Mouse (Mus musculus): ENCODE measurements at regions not wholly inside any gene's neighbourhood (a gene's known extent, or its start where the extent isn't known, plus 50 kb on each side); places are given as distances from the start of the nearest gene placed in this dataset.

DNA sequence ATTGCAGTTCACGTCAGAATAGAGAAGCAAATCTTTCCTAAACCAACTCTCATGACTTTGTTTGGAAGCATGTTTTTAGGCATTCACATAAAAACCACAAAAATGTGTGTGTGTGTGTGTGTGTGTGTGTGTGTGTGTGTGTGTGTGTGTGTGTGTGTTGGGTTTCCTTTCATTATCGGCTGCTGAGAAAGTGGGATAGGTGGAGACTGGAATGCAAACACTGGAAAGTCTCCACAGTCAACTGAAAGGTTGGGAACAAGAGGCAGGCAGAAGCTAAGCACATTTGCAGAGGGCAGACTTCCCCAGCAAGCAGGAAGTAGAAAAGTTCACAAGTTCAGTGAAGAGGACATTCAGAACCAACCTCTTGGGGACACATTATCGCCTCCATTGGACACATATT lies 176.5 kb downstream of the Tmsb4x start:
- 64% methylated on average over 3 of the region's 3 CpGs for WGBS
- ATAC-seq (no peak), DNase-seq (ENCODE audit: low spot score) (no peak)
- Histone ChIP-seq H3K4me1 (ENCODE audit: control insufficient read depth, insufficient read depth, low read length) (no peaks in the 10 kb centered on the region), H3K9ac (ENCODE audit: low read length) (no peak overlapping the region), H3K27ac (ENCODE audit: low read depth, low read length) (no peak overlapping the region), H3K9me3 (replicated peaks; ENCODE audit: control insufficient read depth, low read length) (no peaks in the 10 kb centered on the region), H3K36me3 (ENCODE audit: control insufficient read depth, insufficient read depth, low read length) (no peaks in the 10 kb centered on the region), H3K27me3 (replicated peaks; ENCODE audit: control insufficient read depth, insufficient read depth, low read length) (no peaks in the 10 kb centered on the region), H3K4me3 (ENCODE audit: low read depth, low read length) (no peak overlapping the region), H3K4me2 (ENCODE audit: low read length) (no peak overlapping the region)

DNA sequence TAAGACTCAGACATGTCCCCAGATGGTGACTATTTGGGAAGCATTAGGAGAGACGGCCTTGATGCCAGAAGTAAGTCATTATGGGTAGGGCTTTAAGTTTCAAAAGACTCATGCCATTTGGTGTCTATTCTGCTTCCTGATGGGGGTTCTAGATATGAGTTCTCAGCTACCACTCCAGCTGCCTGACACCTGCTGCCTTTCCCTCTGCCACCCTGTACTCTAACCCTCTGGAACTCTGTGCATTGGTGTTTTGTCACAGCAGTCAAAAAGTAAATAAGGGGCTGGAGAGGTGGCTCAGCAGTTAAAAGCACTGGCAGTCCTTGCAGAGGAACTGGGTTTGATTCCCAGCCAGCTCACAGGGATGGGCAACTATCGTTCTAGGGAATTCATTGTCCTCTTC lies 177.6 kb downstream of the Tmsb4x start:
- H3K27me3 ChIP-seq (replicated peaks; ENCODE audit: control insufficient read depth, insufficient read depth, low read length) = no peaks in the 10 kb centered on the region
- H3K9me3 ChIP-seq (replicated peaks; ENCODE audit: control insufficient read depth, low read length) = no peaks in the 10 kb centered on the region
- no peak overlapping the region for H3K27ac ChIP-seq (ENCODE audit: low read depth, low read length)
- no peak overlapping the region for H3K4me2 ChIP-seq (ENCODE audit: low read length)
- no peaks in the 10 kb centered on the region for H3K36me3 ChIP-seq (ENCODE audit: control insufficient read depth, insufficient read depth, low read length)
- H3K4me3 ChIP-seq (ENCODE audit: low read depth, low read length) = no peak overlapping the region
- no peaks in the 10 kb centered on the region for H3K4me1 ChIP-seq (ENCODE audit: control insufficient read depth, insufficient read depth, low read length)
- no peak for ATAC-seq
- no peak for DNase-seq (ENCODE audit: low spot score)
- no peak overlapping the region for H3K9ac ChIP-seq (ENCODE audit: low read length)
- WGBS = 88% methylated on average over 2 of the region's 2 CpGs

DNA sequence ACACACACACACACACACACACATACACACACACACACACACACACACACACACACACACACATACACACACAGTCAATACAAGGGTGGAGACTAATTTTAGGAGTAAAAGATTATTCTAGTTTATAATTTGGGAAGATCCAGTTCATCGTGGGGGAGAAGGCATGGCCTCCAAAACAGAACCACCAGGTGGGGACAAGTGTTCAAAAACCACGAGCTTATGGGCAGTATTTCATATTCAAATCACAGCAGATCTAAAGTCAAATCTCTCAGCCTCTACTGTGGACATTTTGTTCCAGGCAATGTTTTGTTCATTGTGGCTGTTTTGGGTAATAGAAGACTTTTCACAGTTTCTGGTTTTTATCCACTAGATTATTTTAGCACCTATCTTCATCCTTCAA lies 193.5 kb downstream of the Tmsb4x start:
- 76% methylated on average over 2 of the region's 2 CpGs for WGBS
- no peaks in the 10 kb centered on the region for H3K36me3 ChIP-seq (ENCODE audit: control insufficient read depth, insufficient read depth, low read length)
- no peak overlapping the region for H3K4me3 ChIP-seq (ENCODE audit: low read depth, low read length)
- H3K27me3 ChIP-seq (replicated peaks; ENCODE audit: control insufficient read depth, insufficient read depth, low read length) = no peaks in the 10 kb centered on the region
- H3K9ac ChIP-seq (ENCODE audit: low read length) = no peak overlapping the region
- no peak overlapping the region for H3K27ac ChIP-seq (ENCODE audit: low read depth, low read length)
- H3K9me3 ChIP-seq (replicated peaks; ENCODE audit: control insufficient read depth, low read length) = no peaks in the 10 kb centered on the region
- H3K4me1 ChIP-seq (ENCODE audit: control insufficient read depth, insufficient read depth, low read length) = no peaks in the 10 kb centered on the region
- DNase-seq (ENCODE audit: low spot score) = no peak
- no peak for ATAC-seq
- H3K4me2 ChIP-seq (ENCODE audit: low read length) = no peak overlapping the region

DNA sequence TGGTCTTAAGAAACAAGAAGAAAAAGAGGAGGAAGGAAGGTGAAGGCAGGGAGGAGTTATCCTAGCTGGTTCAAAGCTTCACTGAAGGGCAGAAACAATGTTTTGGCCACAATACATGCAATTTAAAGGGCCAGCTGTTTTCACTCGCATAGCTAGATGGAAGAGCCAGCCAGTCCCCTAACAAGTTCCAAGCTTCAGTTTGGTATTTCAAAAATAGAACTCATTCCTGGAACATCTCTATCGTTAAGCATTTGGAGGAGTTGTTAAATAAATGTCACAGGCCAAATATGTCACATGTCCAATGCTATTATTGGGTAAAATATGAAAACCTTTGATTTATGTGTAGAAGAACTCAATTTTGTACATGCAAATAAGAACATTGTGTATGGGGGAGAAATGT lies 194.8 kb downstream of the Tmsb4x start:
- WGBS = 74% methylated on average over 2 of the region's 2 CpGs
- no peak overlapping the region for H3K4me2 ChIP-seq (ENCODE audit: low read length)
- ATAC-seq (no peak), DNase-seq (ENCODE audit: low spot score) (no peak)
- H3K4me3 ChIP-seq (ENCODE audit: low read depth, low read length) = no peak overlapping the region
- H3K4me1 ChIP-seq (ENCODE audit: control insufficient read depth, insufficient read depth, low read length) = no peaks in the 10 kb centered on the region
- no peak overlapping the region for H3K27ac ChIP-seq (ENCODE audit: low read depth, low read length)
- no peak overlapping the region for H3K9ac ChIP-seq (ENCODE audit: low read length)
- no peaks in the 10 kb centered on the region for H3K36me3 ChIP-seq (ENCODE audit: control insufficient read depth, insufficient read depth, low read length)
- H3K27me3 ChIP-seq (replicated peaks; ENCODE audit: control insufficient read depth, insufficient read depth, low read length) = no peaks in the 10 kb centered on the region
- H3K9me3 ChIP-seq (replicated peaks; ENCODE audit: control insufficient read depth, low read length) = no peaks in the 10 kb centered on the region

DNA sequence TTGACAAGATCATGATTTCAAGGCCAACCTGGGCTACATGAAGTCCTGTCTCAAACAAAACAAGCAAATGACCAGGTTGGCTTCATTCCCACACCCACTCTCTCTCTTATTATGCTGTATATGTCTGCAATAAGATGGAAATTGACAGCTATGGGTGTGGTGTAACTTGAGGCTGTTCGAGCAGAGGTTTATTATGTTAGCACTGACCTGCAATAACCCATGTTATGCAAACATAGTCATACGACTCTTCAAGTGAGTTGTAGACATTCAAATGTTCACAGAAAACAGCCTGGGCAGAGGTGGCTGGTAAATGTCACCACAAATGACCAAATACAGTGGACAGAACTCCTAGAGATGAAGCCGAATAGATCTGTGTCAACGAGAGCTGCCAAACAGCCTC lies 196.2 kb downstream of the Tmsb4x start:
- Histone ChIP-seq H3K4me2 (ENCODE audit: low read length) (no peak overlapping the region), H3K9ac (ENCODE audit: low read length) (no peak overlapping the region), H3K4me1 (ENCODE audit: control insufficient read depth, insufficient read depth, low read length) (no peaks in the 10 kb centered on the region), H3K9me3 (replicated peaks; ENCODE audit: control insufficient read depth, low read length) (no peaks in the 10 kb centered on the region), H3K36me3 (ENCODE audit: control insufficient read depth, insufficient read depth, low read length) (no peaks in the 10 kb centered on the region), H3K4me3 (ENCODE audit: low read depth, low read length) (no peak overlapping the region), H3K27me3 (replicated peaks; ENCODE audit: control insufficient read depth, insufficient read depth, low read length) (no peaks in the 10 kb centered on the region), H3K27ac (ENCODE audit: low read depth, low read length) (no peak overlapping the region)
- DNase-seq (ENCODE audit: low spot score) = no peak
- ATAC-seq = no peak
- WGBS = 87% methylated on average over 4 of the region's 4 CpGs

DNA sequence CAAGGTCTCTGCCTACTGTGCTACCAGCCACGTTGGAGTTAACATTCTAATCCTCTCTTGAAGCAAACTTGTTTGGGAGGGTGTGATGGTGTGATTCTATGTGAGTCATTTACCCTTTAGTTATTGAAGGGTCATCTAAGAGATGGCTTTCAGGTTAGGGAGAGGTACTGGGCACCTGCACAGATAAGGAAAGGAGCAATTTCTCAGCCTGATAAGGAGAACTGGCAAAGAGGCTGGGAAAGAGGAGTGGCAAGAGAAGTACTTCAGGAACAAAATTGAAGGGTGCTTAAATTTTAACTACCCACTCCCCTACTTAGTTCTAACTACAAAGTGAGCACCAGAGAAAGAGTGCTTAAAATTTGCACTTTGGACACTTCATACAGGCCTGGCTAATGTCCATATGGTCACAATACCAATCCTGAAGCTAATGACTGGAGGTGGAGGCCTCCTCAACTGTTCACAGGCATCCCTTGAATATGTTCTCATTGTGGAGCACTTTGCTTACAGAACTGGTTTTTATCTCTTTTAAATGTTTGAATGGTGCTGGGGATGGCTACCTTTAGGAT lies 197.1 kb downstream of the Tmsb4x start:
- Histone ChIP-seq H3K4me3 (ENCODE audit: low read depth, low read length) (no peak overlapping the region), H3K27ac (ENCODE audit: low read depth, low read length) (no peak overlapping the region), H3K9ac (ENCODE audit: low read length) (no peak overlapping the region), H3K4me1 (ENCODE audit: control insufficient read depth, insufficient read depth, low read length) (no peaks in the 10 kb centered on the region), H3K4me2 (ENCODE audit: low read length) (no peak overlapping the region), H3K36me3 (ENCODE audit: control insufficient read depth, insufficient read depth, low read length) (no peaks in the 10 kb centered on the region), H3K9me3 (replicated peaks; ENCODE audit: control insufficient read depth, low read length) (no peaks in the 10 kb centered on the region), H3K27me3 (replicated peaks; ENCODE audit: control insufficient read depth, insufficient read depth, low read length) (no peaks in the 10 kb centered on the region)
- WGBS = 67% methylated on average over 1 of the region's 1 CpGs
- ATAC-seq = no peak
- DNase-seq (ENCODE audit: low spot score) = no peak

DNA sequence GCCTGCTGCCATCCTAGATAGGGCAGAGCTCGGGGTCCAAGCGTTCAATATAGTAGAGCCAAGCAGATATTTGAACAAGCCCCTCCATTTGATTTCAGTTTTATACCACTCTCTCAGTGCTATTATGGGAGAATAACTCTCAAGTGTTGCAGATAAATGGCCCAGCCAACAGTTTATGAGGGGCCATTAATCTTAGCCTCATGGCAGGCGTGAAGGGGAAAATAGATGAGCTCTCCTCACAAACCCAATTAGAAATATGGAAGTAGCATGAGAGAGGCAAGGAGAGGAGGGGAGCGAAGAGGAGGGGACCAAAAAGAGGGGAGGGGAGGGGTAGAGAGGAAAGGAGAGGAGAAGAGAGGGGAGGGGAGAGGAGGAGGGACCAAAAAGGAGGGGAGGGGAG lies 213.3 kb downstream of the Tmsb4x start:
- Histone ChIP-seq H3K36me3 (ENCODE audit: control insufficient read depth, insufficient read depth, low read length) (no peaks in the 10 kb centered on the region), H3K9ac (ENCODE audit: low read length) (no peak overlapping the region), H3K4me2 (ENCODE audit: low read length) (no peak overlapping the region), H3K4me3 (ENCODE audit: low read depth, low read length) (no peak overlapping the region), H3K27ac (ENCODE audit: low read depth, low read length) (no peak overlapping the region), H3K4me1 (ENCODE audit: control insufficient read depth, insufficient read depth, low read length) (no peaks in the 10 kb centered on the region), H3K9me3 (replicated peaks; ENCODE audit: control insufficient read depth, low read length) (no peaks in the 10 kb centered on the region), H3K27me3 (replicated peaks; ENCODE audit: control insufficient read depth, insufficient read depth, low read length) (no peaks in the 10 kb centered on the region)
- ATAC-seq (no peak), DNase-seq (ENCODE audit: low spot score) (no peak)
- 82% methylated on average over 4 of the region's 4 CpGs for WGBS

DNA sequence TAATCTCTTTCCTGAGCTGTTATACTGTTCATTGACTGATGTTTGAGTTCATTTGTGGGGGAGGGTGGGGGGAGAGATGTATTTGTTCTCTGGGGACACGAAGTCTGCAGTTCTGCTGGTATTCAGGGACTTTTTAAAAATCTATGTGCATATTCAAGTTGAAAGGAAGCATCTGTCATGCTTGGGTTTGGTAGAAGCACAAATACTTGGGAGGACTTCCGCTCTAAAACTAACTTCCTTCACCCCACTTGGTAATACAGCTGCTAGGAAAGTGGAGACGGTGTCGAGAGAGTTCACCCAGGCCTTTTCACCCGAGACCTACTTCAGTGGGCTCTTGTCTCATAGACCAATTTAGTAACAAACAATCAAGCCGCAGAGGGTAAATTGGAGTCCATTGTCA lies 228.1 kb downstream of the Tmsb4x start:
- WGBS = 79% methylated on average over 6 of the region's 6 CpGs

DNA sequence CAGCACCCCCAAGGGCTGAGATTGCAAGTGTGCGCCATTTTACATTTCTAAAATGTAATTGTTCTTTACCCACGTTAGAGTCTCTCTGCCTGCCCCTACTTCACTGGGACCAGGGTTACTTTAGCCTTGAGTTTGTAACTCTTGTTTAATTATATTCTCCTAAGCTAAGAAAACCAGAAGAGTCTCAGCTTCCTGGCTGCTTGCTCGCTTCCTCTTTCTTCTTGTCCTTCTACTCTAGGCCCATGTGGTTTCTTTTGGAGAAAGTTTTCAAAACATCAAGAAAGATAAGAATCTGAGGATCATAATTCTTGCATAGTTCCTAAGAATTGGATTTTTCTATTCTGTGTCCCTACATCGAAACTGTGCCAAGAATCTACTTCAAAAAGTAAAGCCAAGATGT lies 228.6 kb downstream of the Tmsb4x start:
- H3K4me2 ChIP-seq (ENCODE audit: low read length) = no peak overlapping the region
- no peak for ATAC-seq
- WGBS = 88% methylated on average over 4 of the region's 4 CpGs

More for the DNA sequence above, 228.1 kb downstream of the Tmsb4x start:
- Histone ChIP-seq H3K4me3 (ENCODE audit: low read depth, low read length) (no peak overlapping the region), H3K4me1 (ENCODE audit: control insufficient read depth, insufficient read depth, low read length) (no peaks in the 10 kb centered on the region), H3K27ac (ENCODE audit: low read depth, low read length) (no peak overlapping the region), H3K36me3 (ENCODE audit: control insufficient read depth, insufficient read depth, low read length) (no peaks in the 10 kb centered on the region), H3K9ac (ENCODE audit: low read length) (no peak overlapping the region), H3K4me2 (ENCODE audit: low read length) (no peak overlapping the region), H3K9me3 (replicated peaks; ENCODE audit: control insufficient read depth, low read length) (no peaks in the 10 kb centered on the region), H3K27me3 (replicated peaks; ENCODE audit: control insufficient read depth, insufficient read depth, low read length) (no peaks in the 10 kb centered on the region)
- DNase-seq (ENCODE audit: low spot score) (no peak), ATAC-seq (no peak)

More for the DNA sequence above, 228.6 kb downstream of the Tmsb4x start:
- Histone ChIP-seq H3K9me3 (replicated peaks; ENCODE audit: control insufficient read depth, low read length) (no peaks in the 10 kb centered on the region), H3K36me3 (ENCODE audit: control insufficient read depth, insufficient read depth, low read length) (no peaks in the 10 kb centered on the region), H3K4me3 (ENCODE audit: low read depth, low read length) (no peak overlapping the region), H3K27me3 (replicated peaks; ENCODE audit: control insufficient read depth, insufficient read depth, low read length) (no peaks in the 10 kb centered on the region), H3K4me1 (ENCODE audit: control insufficient read depth, insufficient read depth, low read length) (no peaks in the 10 kb centered on the region), H3K27ac (ENCODE audit: low read depth, low read length) (no peak overlapping the region), H3K9ac (ENCODE audit: low read length) (no peak overlapping the region)
- no peak for DNase-seq (ENCODE audit: low spot score)
